Mouse (Mus musculus) thymus, postnatal 0 days (tissue): ENCODE measurements at regions not wholly inside any gene's neighbourhood (a gene's known extent, or its start where the extent isn't known, plus 50 kb on each side); places are given as distances from the start of the nearest gene placed in this dataset.
A peak's percentile ranks its signal among the peaks of the same experiment; 100 is the strongest.

Experiments used
- DNase-seq: peaks from one replicate; pipeline ENCODE4 v3.0.0-alpha.2; 2015; ENCODE audit warnings: low spot score

DNA sequence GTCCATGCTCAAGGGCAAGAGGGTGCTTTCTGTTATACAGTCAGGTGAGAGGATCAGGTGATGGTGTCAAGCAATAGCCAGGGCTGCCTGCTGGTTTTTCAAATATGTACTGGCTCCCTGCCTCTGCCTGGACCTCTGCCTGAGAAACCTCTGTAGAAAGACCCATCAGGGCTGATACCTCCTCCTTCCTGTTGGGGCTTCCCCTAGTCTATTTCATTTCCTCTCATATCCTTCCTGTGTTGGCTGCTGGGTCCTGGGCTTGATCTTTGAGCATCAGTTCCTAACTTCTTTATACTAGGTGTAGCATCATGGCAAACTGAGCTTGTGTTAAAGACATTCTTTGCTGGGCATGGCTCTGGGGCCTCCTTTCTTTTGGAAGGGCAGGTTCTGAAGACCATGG, 89.5 kb downstream of the Tmem38b start:
- DNase-seq = no peak

DNA sequence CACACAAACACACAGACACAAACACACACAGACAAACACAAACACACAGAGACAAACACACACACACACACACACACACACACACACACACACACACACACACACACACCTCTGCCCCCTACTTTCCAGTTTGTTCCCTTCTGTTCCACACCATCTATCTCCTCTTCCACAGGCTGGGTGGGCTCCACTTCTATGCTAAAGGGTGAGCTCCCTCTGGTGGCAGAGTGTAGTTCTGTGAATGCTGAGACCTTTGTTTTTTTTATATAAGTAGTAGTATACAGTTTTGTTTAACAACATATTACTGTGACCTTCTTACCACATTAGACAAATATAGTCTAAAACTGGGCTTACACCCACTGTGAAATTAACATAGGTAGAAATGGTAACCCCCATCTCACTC, 93.3 kb downstream of the Tmem38b start:
- DNase-seq = peak; percentile 56

DNA sequence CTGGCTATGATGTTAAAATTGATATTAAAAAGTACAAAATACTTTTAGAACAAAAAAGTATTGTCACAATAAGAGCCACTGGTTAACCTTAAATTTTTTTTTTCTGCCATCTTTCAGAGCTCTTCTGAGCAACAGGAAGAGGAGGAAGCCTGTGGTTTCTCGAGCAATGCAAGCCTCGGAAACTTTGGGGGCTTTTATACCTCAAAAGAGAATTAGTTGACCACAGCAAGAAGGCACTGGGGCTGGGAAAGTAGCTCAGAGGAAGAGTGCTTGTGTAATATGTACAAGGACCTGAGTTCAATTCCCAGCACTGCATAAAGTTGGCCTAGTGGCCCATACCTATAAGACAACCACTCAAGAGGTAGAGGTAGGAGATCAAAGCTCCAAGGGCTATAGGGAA, 94.7 kb downstream of the Tmem38b start:
- DNase-seq = peak; percentile 42

DNA sequence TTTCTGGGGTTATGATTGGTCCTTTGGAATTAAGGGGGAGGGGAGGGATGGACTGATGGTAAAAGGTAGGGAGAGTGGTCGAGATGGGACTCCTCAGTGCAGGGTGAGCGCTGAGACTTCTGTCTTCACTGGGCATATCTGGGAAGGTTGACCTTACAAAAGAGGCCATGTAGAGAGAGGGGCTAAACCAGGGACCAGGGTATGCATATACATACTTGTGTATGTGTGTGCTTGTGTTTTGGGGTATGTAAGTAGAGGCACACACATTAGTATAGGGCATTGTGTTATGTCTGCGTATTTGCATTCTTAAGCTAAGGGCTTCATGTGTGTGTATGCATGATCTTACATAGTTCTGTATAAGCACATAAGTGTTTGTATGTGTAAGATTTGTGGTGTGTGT, 105.2 kb downstream of the Tmem38b start:
- DNase-seq = no peak

DNA sequence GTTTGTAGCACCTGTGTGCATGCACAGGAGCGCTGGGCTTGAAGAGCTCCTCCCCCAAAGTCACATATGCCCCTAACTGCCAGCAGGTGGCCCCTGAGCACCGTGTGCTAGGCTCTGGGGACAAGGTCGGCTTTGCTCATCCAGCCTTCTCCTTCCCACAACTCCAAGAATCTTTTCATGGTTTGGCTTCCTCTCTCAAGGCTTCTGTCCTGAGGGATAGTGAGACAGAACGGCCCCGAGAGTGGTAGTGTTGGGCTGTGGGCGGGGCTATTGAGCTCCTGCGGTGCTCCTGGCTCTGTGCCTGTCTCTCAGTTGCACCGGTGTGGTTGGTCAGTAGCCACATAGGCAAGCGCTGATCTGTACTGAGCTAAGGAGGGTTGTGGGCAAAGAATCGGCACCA, 105.7 kb downstream of the Tmem38b start:
- DNase-seq = peak; percentile 15

DNA sequence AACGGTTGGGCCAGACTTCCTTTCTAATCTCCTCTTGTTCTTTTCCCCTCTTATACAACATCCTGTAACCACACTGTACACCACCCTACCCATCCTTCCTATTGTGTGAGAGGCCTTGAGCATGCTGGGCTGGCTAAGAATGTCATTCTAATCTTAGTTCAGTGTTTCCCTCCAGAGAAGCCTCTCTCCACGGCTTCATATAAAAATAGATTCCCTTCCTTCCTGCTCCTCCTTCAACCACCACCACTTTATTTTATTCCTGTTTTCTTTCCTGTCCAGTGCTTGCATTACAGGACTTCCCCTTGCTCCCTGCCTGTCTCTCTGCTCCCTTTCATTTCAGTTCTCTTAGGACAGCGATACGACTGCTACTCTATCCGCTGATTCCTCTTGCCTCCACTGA, 109.5 kb downstream of the Tmem38b start:
- no peak for DNase-seq

DNA sequence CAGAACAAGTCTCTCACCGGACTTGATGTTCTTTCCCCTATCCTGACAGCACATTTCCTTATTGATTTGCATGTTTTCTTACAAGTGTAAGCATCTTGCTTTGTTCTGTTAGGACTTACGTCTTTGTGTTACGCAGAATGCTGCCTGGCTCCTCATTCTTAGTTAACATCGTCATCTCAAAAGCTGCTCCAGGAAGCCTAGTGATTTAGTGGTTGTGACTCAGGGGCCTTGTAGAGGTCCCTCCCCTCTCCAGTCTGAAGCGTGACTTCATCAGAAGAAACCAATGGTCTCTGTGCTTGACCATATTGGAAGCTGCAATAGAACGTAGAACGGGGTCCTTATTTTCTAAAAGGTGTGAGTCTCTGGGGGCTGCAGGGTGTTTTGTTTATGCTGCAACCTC, 122.9 kb downstream of the Tmem38b start:
- no peak for DNase-seq

DNA sequence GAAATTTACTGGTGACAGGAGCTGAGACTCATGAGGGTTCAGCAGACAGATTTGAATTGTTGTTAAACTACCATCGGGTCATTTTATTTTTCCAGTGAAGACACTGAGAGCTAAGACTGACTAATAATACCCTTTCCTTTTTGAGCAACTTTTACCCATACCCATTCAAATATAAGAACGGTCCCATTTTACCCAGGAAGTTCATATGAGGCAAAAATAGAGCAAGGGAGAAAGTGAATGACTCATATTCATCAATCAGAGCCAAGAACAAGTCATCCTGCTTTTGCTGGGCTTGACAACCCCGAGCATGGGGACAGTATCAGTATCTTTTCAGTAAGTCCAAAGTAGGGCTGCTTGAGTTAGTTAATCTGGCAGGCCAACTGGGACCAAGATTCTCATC, 123.3 kb downstream of the Tmem38b start:
- DNase-seq = no peak

DNA sequence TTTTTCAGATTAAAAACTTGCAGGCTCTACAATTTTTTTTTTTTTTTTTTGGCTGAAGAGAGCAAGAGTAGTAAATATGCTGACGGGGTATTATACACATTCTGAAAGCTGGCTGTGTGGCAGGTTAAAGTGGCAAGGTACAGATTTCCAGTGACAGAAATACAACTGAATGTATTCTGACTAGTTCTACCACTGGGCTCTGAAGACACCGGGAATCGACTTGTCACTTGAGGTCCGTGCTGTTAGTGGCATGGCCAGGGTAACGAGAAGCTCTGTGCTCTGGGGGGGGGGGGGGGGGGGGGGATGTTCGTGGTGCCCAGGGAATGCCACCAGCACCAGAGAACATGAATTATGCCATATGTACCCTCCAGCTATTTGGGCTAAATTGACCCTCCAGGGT, 124.7 kb downstream of the Tmem38b start:
- DNase-seq = no peak

DNA sequence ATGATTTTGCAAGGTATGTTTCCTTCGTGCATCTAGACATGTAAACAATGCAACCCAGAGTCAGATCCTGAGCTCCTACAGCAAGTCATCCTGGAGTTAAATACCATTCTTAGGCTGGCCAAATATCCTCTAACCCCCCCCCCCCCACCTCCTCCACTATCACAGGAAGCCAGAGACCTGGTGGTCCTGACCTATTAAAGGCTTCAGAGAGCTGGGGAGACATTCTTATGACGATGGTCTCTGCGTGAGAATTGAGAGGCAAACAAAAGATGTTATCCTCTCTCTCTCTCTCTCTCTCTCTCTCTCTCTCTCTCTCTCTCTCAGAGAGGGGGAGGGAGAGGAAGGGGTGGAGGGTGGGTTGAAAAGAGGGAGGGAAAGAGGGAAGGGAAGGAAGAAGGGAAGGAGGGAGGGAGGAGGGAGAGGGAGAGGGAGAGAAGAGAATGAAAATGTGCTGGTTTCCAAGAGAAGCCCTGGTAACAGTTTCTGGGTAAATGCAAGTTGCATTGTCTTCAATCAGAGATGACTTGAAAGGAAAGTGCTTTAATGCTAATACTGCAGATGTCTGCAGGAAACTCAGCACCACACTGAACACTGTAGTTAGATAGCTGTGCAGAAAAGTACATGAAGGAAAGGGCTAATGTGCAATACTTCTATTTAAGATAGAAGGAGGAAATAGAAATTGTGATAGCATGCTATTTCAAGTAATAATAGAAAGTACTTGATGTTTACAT, 125.3 kb downstream of the Tmem38b start:
- no peak for DNase-seq

DNA sequence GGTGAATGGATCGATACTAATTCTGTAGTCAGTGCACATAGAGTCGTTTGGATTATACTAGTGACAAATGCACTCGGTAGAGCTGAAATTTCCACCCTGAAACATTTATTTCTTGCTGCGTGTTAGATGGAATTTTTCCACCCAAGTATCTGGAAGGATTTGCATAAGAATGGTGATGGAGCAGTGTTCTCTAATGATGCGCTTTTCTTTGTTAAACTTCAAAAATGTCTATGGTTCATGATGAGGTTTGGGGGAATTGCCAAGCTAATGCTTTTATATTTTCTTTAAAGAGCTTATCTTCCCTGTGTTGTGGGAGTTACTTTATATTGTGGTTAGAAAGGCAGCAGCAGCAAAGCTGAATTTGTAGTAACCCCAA, 125.9 kb downstream of the Tmem38b start:
- no peak for DNase-seq

DNA sequence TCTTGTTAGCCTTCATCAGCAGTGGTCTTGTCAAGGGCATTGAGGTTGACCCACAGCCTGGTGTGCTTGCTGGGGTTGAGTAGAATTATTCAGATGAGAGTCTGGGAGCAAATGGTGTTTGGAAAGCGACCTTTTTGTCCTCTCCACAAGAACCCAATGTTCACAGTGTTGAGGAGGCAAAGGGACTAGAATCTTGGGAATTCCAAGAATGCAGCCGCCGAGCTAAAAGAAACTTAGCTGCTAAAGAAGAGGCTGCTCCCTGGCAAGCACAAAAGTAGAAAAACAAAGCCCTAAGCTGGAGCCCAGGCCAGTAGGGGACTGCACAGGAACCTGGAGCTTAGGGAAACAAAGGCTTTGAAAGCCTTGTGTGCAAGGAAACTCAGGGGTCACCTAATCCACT, 126.4 kb downstream of the Tmem38b start:
- no peak for DNase-seq

DNA sequence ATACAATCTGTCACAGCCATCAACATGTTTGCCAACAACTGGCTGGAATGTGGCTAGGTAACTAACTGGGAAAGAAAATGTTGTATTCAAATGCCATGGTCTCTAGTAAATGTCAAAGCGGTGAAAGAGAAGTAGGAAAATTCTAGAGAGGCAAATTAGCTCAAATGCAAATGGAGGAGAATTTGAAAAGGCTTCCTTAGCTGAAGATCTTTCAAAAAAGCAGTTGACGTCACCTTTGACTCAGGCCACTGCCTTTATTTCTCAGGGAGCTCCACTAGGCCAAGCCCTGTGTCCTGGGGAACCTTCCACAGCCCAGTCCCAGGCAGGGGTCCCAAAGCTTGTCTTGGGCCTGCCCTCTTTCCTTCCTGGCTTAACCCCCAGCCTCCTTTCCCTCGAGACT, 136.6 kb downstream of the Tmem38b start:
- DNase-seq = no peak

DNA sequence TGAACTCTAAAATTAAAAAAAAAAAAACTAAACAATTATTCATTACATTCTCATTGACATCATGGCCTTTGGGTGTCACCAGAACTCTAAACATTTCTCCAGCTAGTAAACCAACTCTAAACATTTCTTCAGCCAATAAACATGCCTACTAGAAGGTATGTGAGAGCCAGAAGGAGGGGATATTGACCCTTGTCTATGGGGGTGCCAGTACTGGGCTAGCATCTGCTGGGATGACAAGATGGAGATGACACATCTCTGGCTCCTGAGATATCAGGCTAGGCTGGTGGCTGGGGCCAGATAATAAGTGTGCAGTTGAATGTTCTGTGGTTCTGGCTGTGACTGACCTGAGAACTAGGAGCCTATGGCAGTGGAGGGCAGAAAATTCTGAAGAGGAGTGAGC, 144.6 kb downstream of the Tmem38b start:
- DNase-seq = no peak

DNA sequence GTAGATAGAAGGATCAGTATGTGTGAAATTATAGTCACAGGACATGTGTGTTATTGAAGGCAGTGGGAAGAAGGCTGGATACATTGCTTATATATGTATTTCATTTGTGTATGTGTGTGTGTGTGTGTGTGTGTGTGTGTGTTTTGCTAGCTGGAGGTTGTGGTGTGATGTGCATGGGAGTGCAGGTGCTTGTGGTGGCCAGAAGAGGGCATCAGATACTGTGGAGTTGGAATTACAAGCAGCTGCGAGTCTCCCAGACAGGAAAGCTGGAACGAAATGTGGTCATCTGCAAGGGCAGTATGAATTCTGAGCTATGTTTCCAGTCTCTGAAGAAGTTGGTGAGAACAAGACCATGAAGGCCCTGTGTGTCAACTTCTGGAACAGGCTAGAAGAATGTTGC, 145.1 kb downstream of the Tmem38b start:
- no peak for DNase-seq

DNA sequence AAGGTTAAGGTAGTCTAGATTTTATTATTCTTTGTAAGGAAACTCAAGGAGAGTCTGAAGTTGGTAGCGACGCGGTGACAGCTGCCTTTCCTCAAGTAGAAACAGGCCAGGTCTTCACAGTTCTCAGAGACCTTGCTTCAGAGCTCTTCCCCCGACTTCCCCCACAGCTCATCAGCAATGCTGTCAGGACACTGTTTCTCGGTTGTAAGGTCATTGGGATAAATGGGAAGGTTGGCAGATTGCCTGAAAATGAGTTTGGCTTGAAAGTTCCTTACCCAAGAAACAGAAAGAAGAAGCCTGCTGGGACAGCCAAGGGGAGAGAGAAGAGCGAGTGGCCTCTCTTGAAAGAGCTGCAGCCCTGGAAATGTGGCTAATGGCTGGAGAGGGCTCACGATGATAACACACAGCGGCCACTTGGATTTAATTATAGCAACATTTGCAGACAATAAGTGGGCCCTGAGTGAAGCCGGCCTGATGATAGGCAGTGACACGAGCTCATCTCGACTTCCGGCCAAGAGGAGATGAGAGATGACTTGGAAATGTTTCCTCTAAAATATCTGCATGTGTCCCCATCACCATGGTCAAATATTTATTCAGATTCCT, 150.3 kb downstream of the Tmem38b start:
- no peak for DNase-seq

DNA sequence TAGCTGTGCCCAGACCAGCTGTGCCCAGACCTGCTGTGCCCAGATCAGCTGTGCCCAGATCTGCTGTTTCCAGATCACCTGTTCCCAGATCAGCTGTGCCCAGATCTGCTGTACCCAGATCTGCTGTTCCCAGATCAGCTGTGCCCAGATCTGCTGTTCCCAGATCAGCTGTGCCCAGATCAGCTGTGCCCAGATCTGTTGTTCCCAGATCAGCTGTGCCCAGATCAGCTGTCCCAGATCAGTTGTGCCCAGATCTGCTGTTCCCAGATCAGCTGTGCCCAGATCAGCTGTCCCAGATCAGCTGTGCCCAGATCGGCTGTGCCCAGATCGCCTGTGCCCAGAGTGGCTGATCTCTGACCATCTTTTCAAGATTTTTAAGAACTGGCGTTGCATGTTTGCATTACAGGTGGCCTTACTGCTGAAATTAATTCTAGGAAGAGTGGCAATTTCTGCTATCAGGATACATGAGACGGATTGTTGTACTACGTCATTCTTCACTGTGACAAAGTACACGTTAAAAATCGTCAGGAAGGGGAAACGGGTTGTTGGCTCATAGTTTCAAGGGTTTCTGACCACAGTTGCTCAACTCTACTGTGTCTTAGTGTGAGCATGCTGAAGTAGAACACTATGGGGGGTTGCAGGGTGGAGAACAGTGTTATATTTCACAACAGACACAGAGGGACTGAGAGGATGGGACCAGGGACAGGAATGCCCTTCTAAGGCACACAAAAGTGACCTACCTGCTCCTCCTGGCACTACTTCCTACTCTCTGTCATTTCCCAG, 160.9 kb downstream of the Tmem38b start:
- no peak for DNase-seq

DNA sequence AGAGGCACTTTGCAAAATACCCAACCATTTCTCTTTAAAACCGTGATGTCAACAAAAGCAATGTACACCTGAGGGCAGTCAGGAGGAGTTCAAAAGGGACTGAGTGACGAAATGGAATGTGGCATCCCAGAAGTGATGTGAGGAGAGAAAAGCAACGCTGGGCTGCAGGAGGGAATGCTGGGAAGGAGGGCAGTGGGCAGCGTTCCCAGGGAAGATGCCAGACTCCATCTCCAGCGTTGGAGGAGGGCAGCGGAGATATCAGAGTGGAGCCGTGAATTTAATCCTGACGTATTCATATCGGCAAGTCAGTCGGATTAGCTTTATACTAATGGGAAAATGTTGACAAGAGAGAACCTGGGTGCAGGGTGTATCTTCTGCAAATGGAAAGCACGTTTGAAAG, 161.7 kb downstream of the Tmem38b start:
- no peak for DNase-seq

DNA sequence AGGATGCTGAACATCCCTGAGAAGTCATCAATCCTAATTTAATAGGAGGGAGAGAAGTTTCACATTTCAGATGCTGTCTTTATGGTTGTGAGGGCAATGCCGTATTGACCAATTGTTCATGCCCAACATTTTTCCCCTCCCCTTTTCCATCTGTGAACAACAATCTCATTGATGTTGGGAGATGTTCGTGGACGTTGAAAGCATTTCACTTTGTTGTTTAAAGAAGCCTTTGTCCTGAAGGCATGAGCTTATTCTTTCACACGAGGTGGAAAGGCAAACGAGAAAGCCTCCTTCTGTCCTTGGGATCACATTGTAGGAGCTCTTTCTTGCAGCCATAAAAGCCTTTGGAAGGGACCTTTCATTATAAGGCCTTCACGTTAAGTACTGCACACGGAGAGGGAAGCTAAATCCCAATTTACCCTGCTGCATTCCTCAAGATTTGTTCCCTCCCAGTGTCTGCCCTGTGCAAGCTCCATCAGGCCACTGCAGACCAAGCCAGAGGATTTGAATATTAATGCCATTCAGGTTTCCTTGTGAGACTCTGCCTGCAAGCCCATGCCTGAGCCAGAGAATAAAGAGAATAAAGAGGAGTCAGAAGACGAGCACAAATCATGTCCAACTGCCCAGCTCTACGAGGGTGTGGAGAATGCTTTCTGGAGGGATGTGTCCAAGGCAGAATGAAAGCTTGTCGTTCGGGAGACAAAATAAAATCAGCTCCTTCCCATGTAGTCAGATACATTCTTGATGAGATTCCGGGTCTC, 195.4 kb downstream of the Tmem38b start:
- DNase-seq = no peak

DNA sequence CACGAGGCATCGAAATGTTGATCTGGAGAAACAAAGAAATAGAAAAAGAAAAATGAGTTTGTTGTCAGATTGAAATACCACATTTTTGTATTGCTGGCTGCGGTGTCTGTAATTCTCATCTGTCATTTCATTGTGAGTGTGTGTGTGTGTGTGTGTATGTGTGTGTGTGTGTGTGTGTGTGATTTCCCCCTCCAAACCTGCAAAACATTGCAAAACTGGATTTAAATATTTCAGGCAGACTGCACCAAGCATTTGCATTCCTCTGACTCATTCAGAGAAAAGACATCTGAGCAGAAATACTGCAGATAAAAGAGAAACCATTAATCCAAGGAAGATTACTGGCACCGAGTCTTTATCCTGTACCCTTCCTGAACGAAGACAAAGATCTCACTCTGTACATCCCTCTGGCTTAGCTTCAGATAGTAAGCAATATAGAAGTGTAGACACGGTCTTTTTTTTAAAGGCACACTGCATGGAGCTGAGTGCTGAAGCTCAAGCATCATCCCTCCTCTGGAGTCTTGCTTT, 196.1 kb downstream of the Tmem38b start:
- no peak for DNase-seq

DNA sequence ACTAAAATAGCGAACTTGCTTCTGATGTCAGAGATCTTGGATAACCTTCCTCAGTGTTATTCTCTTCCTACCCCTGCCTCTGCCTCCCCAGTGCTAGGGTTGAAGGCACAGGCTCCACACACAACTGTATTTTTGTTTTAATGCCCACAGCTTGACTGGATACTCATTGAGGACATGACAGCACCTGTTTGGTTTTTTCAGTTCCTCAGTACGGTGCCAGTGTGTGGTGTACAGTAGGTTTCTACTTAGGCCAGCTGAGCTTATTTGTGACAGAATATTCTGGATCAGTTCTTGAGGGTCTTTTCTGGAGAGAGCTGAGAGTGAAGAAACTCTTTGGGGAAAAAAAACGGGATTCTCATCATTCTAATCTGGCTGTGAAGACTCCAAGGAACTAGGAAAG, 201.1 kb downstream of the Tmem38b start:
- DNase-seq = no peak
